Mouse (Mus musculus): Measurements from ENCODE around the gene Trpc7.

DNA sequence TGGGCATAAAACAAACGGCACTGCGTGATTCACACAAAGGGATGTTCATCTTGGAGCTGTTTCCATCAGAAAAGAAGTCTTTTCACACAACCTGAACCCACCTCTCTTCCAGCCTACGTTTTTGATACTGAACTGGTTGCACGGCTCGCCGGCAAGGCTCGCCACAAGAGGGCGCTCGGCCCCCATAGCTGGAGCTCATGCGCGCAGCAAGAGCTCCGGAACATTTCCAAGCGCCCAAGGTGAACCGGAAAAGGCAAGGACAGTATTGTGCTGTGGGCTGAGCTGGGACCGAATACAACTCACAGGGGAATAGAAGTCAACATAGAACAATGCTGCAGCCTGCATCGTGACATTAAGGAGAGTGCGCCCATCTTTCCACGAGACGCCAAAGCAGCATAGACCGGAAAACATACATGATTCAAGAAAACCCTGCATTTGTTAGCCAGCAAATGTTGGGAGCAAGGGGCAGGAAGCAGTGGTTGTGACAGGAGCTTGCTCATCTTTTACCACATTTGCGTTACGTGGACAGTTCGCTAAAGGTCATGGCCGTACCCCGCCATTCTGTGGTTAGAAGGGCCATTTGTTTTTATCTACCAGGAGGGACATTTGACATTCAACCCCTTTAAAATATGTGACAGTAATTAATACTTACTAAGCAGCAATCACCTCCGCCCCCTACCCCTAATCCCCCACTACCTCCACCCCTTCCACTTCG is 88.9 kb downstream of the Trpc7 start:
- TF ChIP-seq POLR2A (IDR thresholded peaks at IDR 0.05; ENCODE audit: borderline replicate concordance, extremely low read depth, low read depth, low read length) (no peak), CTCF (IDR thresholded peaks at IDR 0.05; ENCODE audit: insufficient read depth, low read length) (peak; percentile 71)

All from lung, adult 2 months (tissue).